Mouse (Mus musculus): ENCODE results near the gene Card14. TPM values are rescaled to one million over a fixed set of nuclear protein-coding genes. Genes with fewer than 3 reads are reported as not detected.
"Not testable (repeated sequence)": the region's sequence is repeated elsewhere in the genome, so short reads cannot be mapped to it uniquely, and the experiment has no call there.

The Card14 gene
- polyA plus RNA-seq, 1 experiment from 2014 or later: 5.3 TPM

DNA sequence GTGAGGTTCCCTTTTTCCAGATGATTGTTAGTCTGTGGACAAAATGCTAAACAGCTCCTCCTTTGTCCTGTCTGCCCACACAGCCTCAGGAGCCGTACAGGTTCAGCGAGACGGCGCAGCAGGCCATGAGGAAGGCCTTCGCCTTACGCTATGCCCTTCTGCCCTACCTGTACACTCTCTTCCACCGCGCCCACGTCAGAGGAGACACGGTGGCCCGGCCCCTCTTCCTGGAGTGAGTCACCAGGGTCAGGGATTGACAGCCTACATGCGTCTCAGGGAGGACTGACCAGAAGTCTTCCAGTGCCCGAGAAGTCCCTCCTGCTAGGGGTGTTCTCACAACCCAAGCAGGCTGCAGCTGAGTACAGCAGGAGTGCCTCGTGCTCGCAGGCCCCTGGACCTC, 26.5 kb upstream of the Card14 start:
- Histone ChIP-seq H3K27ac (no peak overlapping the region), H3K4me3 (no peak overlapping the region), H3K4me2 (no peak overlapping the region), H3K36me3 (peaks cover 82% of the 10 kb centered on the region), H3K9me3 (no peaks in the 10 kb centered on the region), H3K4me1 (peaks cover 3% of the 10 kb centered on the region; the same call in 1 of the 2 replicates), H3K9ac (no peak overlapping the region), H3K27me3 (no peaks in the 10 kb centered on the region)
- 90% methylated on average over 15 of the region's 15 CpGs for WGBS
- ATAC-seq (ENCODE audit: insufficient number of reproducible peaks, low FRiP score, low TSS enrichment, low read depth): no peak

- Histone ChIP-seq H3K27me3 (no peaks in the 10 kb centered on the region), H3K9ac (no peak overlapping the region), H3K9me3 (no peaks in the 10 kb centered on the region), H3K27ac (no peak overlapping the region), H3K4me3 (no peak overlapping the region), H3K4me1 (peaks cover 6% of the 10 kb centered on the region; the same call in 1 of the 2 replicates), H3K4me2 (no peak overlapping the region), H3K36me3 (peaks cover 93% of the 10 kb centered on the region)
- no peak for ATAC-seq (ENCODE audit: insufficient number of reproducible peaks, low FRiP score, low TSS enrichment, low read depth)
- 48% methylated on average over 9 of the region's 9 CpGs for WGBS
Measured at GRCm38 (mm10) chr11:119285791-119286527, 21.6 kb upstream of the Card14 start.

DNA sequence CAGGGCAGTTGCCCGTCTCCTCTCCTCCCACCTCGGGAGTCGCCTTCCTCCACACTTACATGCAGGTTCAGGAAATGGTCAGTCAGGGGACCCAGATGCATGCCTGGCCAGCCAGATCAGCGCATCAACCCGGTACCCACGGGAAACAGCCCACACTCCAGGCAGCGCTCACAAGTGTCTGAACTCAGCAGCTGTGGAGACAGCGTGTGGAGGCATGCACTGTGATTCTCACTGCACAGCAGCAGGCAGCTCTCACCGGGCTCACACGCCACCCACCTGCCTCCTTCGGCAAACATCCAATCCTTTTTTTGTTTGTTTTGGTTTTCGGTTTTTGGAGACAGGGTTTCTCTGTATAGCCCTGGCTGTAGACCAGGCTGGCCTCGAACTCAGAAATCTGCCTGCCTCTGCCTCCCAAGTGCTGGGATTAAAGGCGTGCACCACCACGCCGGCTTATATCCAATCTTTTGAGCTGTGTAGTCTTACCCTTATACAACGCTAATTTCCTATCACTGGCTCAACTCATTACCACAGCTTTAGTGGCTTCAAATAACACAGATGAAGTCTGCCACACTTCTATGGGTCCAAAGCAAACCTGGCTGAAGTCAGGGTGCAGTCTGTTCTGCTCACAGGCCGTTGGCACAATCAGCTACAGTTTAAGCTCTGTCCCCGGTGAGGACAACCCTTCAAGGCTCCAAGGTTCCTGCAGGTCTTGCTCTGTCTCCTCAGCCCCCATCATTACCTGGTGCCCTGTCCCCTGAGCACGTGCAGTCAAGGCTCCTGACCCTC, 20.2 kb upstream of the Card14 start:
- Histone ChIP-seq H3K36me3 (peaks cover 94% of the 10 kb centered on the region), H3K27ac (no peak overlapping the region), H3K4me3 (no peak overlapping the region), H3K9ac (no peak overlapping the region), H3K27me3 (no peaks in the 10 kb centered on the region), H3K4me1 (peaks cover 6% of the 10 kb centered on the region; the same call in 1 of the 2 replicates), H3K9me3 (no peaks in the 10 kb centered on the region), H3K4me2 (no peak overlapping the region)
- WGBS: 80% methylated on average over 20 of the region's 20 CpGs
- no peak for ATAC-seq (ENCODE audit: insufficient number of reproducible peaks, low FRiP score, low TSS enrichment, low read depth)

DNA sequence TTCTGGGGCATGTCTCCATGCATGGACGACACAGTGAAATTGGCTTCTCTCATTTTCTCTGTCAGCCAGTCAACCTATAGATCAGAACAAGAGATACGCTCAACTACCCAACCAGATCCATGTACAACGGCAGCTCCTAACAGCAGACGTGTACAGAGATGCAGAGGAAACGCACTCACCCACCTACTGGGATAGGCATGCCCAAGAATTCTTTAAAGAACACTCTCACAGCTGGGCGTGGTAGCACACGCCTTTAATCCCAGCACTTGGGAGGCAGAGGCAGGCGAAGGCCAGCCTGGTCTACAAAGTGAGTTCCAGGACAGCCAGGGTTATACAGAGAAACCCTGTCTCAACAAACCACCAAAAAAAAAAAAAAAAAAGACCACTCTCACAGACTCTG, 14.7 kb upstream of the Card14 start:
- peaks cover 97% of the 10 kb centered on the region for H3K36me3 ChIP-seq
- not testable (repeated sequence) for H3K4me2 ChIP-seq; H3K27ac ChIP-seq; ATAC-seq (ENCODE audit: insufficient number of reproducible peaks, low FRiP score, low TSS enrichment, low read depth); H3K9me3 ChIP-seq; H3K9ac ChIP-seq; H3K4me1 ChIP-seq; H3K4me3 ChIP-seq; H3K27me3 ChIP-seq
- 94% methylated on average over 8 of the region's 8 CpGs for WGBS

DNA sequence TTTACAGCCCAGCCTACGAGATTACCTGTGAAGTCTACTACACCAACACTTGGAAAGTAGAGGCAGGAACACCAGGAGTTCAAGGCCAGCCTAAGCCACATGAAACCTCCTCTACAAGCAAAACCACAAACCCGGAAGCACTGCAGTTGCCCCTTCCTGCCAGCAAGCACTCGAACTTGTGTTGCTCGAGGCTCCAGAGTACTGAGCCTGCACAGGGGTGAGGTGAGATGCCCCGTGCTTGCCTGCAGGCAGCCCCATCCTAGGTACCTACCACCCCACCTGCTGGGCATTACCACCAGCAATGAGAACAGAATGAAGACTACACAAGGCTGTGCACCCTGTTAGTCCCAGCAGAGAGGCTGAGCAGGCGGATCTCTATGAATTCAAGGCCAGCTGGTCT, 9.6 kb upstream of the Card14 start:
- Histone ChIP-seq H3K4me3 (peak overlapping the region; percentile 100; the same call in 1 of the 2 replicates), H3K4me1 (peaks cover 15% of the 10 kb centered on the region), H3K36me3 (peaks cover 52% of the 10 kb centered on the region), H3K4me2 (no peak overlapping the region), H3K9me3 (no peaks in the 10 kb centered on the region), H3K27ac (no peak overlapping the region), H3K9ac (no peak overlapping the region), H3K27me3 (no peaks in the 10 kb centered on the region)
- ATAC-seq (ENCODE audit: insufficient number of reproducible peaks, low FRiP score, low TSS enrichment, low read depth): no peak
- WGBS: 85% methylated on average over 6 of the region's 6 CpGs

DNA sequence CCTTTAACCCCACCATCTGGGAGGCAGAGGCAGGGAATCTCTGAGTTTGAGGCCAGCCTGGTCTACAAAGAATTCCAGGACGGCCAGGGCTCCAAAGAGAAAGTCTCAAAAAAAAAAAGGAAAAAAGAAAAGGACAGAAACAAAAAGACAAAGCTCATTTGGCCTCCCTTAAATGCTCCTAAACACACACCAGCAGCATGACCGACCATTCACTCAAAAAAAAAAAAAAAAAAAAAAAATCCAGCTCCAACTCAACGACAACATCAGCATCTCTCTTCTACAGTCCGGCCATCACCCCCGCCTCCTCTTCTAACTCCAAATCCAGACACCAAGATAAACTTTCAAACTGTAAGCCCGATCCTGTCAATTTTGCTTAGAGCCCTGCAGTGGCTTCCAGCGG, 8.7 kb upstream of the Card14 start:
- H3K4me3 ChIP-seq: peak overlapping the region; percentile 100
- H3K9ac ChIP-seq: peak overlapping the region; percentile 99
- 16% methylated on average over 7 of the region's 7 CpGs for WGBS
- peaks cover 15% of the 10 kb centered on the region for H3K4me1 ChIP-seq
- ATAC-seq (ENCODE audit: insufficient number of reproducible peaks, low FRiP score, low TSS enrichment, low read depth): no peak
- H3K4me2 ChIP-seq: peak overlapping the region; percentile 67
- no peak overlapping the region for H3K27ac ChIP-seq
- H3K27me3 ChIP-seq: no peaks in the 10 kb centered on the region
- H3K36me3 ChIP-seq: peaks cover 43% of the 10 kb centered on the region
- H3K9me3 ChIP-seq: no peaks in the 10 kb centered on the region

GRCm38 (mm10) chr11:119299391-119300245, 8.0 kb upstream of the Card14 start, which contains the start of gene Eif4a3:
TSS of gene Eif4a3 (minus strand) at chr11:119300089.
- peak; percentile 86 for ATAC-seq (ENCODE audit: insufficient number of reproducible peaks, low FRiP score, low TSS enrichment, low read depth)
- Histone ChIP-seq H3K27me3 (0 out of 2 replicates have a peak, but pooled peaks cover under 1% of the 10 kb centered on the region), H3K4me1 (peaks cover 15% of the 10 kb centered on the region), H3K36me3 (peaks cover 36% of the 10 kb centered on the region), H3K9ac (peak within 1 kb of the TSS; percentile 99), H3K4me2 (peak within 1 kb of the TSS; percentile 67), H3K27ac (peak within 1 kb of the TSS; percentile 89), H3K9me3 (no peaks in the 10 kb centered on the region), H3K4me3 (peak within 1 kb of the TSS; percentile 100)
- WGBS: under 1% methylated on average over 89 of the region's 89 CpGs

DNA sequence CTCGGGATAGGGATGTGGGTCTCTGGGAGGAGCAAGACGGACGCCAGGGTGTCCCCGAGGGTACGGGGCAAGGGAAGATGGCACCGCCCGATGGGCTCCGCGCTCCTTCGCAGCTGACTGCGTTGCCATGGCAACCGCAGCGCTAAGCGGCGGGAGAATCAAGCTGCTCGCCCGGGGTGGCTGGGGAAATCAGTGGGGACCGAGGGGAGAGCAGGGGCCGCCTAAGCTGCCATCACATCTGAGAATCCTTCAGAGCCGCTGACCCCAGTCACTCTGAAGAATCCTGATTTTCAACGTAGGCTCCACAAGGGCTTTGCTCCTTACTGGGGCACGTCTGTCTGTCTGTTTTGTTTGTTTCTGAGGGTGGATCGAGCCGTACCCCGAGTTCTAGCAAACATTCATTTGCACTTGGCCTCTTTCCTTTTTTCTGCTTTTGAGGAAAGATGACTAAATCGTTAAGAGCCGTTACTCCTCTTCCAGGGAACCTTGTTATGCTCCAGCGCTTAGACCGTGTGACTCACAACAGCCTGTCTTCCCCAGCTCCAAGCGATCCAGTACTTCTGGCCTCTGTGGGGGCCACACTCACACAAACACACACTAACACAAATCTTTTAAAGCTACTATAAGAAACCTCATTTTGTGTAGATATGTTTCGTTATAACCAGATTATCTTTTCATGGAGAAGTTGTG, 7.2 kb upstream of the Card14 start:
- Histone ChIP-seq H3K36me3 (peaks cover 28% of the 10 kb centered on the region), H3K4me2 (peak overlapping the region; percentile 66), H3K27me3 (0 out of 2 replicates have a peak, but pooled peaks cover 6% of the 10 kb centered on the region), H3K9me3 (no peaks in the 10 kb centered on the region), H3K27ac (peak overlapping the region; percentile 89), H3K9ac (peak overlapping the region; percentile 76), H3K4me1 (peaks cover 15% of the 10 kb centered on the region), H3K4me3 (peak overlapping the region; percentile 100)
- WGBS: 2% methylated on average over 31 of the region's 31 CpGs
- ATAC-seq (ENCODE audit: insufficient number of reproducible peaks, low FRiP score, low TSS enrichment, low read depth): no peak

GRCm38 (mm10) chr11:119300986-119301385, 6.6 kb upstream of the Card14 start:
- H3K9me3 ChIP-seq: no peaks in the 10 kb centered on the region
- WGBS: 25% methylated on average over 2 of the region's 2 CpGs
- no peak overlapping the region for H3K27ac ChIP-seq
- no peak overlapping the region for H3K4me2 ChIP-seq
- H3K4me3 ChIP-seq: no peak overlapping the region
- H3K4me1 ChIP-seq: peaks cover 15% of the 10 kb centered on the region
- ATAC-seq (ENCODE audit: insufficient number of reproducible peaks, low FRiP score, low TSS enrichment, low read depth): no peak
- peaks cover 22% of the 10 kb centered on the region for H3K36me3 ChIP-seq
- H3K27me3 ChIP-seq: 0 out of 2 replicates have a peak, but pooled peaks cover 6% of the 10 kb centered on the region
- no peak overlapping the region for H3K9ac ChIP-seq

DNA sequence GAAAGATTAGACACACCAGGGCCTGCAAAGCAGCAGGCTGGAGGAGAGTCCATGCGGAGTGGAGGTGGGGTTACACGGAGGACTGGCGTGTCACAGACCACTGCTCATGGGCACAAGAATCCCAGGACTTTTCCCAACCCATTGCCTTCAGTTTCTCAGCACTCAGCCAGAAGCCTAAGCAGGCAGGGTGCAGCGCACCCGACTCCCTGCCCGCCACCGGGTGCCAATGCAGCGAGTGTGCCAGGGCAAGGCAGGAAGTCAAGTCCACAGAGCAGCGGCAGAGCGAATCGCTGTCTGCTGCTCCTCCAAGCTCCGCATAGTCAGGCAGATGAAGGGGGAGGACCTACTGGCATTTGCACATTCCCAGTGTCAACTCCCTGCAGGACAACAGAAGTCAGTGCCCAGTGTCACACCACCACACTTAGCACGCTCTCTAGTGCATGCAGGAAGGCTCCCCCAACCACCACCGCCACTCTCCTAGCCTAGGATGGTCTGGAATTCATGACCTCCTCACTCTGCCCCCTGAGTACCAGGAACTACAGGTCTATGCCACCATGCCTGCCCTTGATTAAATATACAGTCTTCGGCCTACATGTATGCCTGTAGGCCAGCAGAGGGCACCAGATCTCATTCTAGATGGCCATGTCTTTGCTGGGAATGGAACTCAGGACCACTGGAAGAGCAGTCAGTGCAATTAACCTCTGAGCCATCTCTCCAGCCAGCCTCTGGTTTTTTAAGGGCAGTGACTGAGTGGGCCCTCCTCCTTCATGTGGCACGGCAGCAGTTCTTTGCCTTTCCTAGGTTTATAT, 2.5 kb upstream of the Card14 start:
- no peak overlapping the region for H3K4me3 ChIP-seq
- H3K27me3 ChIP-seq: peaks cover 6% of the 10 kb centered on the region; the same call in 1 of the 2 replicates
- H3K36me3 ChIP-seq: no peaks in the 10 kb centered on the region
- no peak overlapping the region for H3K9ac ChIP-seq
- ATAC-seq (ENCODE audit: insufficient number of reproducible peaks, low FRiP score, low TSS enrichment, low read depth): no peak
- H3K27ac ChIP-seq: no peak overlapping the region
- H3K4me1 ChIP-seq: peaks cover 18% of the 10 kb centered on the region
- no peak overlapping the region for H3K4me2 ChIP-seq
- H3K9me3 ChIP-seq: no peaks in the 10 kb centered on the region
- WGBS: 40% methylated on average over 16 of the region's 16 CpGs

Data from limb, embryonic 15.5 days (tissue).